Mouse (Mus musculus) lung, postnatal 0 days (tissue): ENCODE results near the gene Kif11.

Source experiments
- CTCF ChIP-seq: IDR thresholded peaks from 2 replicates; pipeline ENCODE4 v1.5.1; 2016; ENCODE audit warnings: antibody characterized with exemption, mild to moderate bottlenecking
- EP300 ChIP-seq: IDR thresholded peaks from 2 replicates; pipeline ENCODE4 v1.6.1; 2016; ENCODE audit warnings: antibody characterized with exemption, mild to moderate bottlenecking, control low read depth

DNA sequence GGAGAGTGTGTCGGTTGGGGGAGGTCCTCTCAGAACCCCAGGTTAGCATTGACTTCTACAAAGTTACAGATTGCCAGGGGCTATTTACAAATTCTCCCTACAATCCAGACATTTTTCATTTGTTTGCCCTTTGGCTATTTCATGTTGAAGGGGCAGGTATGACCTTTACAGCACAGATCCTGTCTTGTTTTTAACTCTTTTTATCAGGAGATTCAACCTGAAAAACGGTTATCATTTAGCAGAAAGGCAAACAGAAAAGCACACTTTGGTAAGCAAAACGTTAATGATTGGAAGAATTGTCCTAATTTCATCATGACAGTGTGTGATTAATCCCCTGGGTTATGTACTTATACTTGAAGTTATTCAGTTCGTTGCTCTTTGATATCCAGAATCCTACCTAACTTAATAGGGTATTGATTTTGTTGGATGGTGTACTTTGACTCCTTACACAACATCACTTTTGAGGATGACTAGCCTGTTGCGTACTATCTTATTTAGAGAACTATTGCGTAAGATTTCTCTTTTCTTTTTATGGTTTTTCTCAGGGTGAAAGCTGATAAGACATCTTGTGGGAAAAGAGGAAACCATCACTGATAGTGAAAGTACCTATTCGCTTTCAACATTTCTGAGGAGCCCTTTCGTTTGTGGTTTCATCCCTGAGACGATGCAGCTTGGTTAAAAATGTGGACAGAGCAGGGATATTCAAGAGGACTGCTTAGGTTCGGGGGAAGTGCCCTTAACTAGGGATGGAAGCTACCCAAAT, 66.5 kb downstream of the Kif11 start:
- TF ChIP-seq EP300, result no peak
- no peak for TF ChIP-seq CTCF
